Mouse (Mus musculus) neural tube, embryonic 12.5 days (tissue): ENCODE measurements at regions not wholly inside any gene's neighbourhood (a gene's known extent, or its start where the extent isn't known, plus 50 kb on each side); places are given as distances from the start of the nearest gene placed in this dataset.

Experiments used
- ATAC-seq: fragments of 200-750 bp; cut with Nextera tagmentation; 2 replicates; pipeline ENCODE4 v1.8.0; 2017; ENCODE audit warnings: low read depth, mild to moderate bottlenecking, moderate TSS enrichment, moderate library complexity; ENCODE audit not compliant: low FRiP score
- H3K27ac ChIP-seq: fragments of 300-500 bp; sonication (generic); 2 replicates; pipeline ENCODE4 v1.5.1; 2016
- H3K27me3 ChIP-seq: fragments of 300-500 bp; sonication (generic); replicated peaks from 2 replicates; pipeline ENCODE4 v1.6.1; 2016; ENCODE audit warnings: mild to moderate bottlenecking
- H3K36me3 ChIP-seq: fragments of 300-500 bp; sonication (generic); 2 replicates; pipeline ENCODE4 v1.6.1; 2016; ENCODE audit warnings: mild to moderate bottlenecking
- H3K4me1 ChIP-seq: fragments of 300-500 bp; sonication (generic); 2 replicates; pipeline ENCODE4 v1.6.1; 2016
- H3K4me2 ChIP-seq: fragments of 300-500 bp; sonication (generic); replicated peaks from 2 replicates; pipeline ENCODE4 v1.6.1; 2016; ENCODE audit warnings: mild to moderate bottlenecking
- H3K4me3 ChIP-seq: fragments of 300-500 bp; sonication (generic); 2 replicates; pipeline ENCODE4 v1.5.1; 2016
- H3K9ac ChIP-seq: fragments of 300-500 bp; sonication (generic); 2 replicates; pipeline ENCODE4 v1.6.1; 2016; ENCODE audit warnings: mild to moderate bottlenecking
- H3K9me3 ChIP-seq: fragments of 300-500 bp; sonication (generic); 2 replicates; pipeline ENCODE4 v1.6.1; 2016; ENCODE audit warnings: mild to moderate bottlenecking
- WGBS: fragments of 180-500 bp; shearing (Covaris S2); methylation state at CpG from one replicate; pipeline ENCODE4 v1.1.7; 2016; 5-methylcytosine and 5-hydroxymethylcytosine counted together

DNA sequence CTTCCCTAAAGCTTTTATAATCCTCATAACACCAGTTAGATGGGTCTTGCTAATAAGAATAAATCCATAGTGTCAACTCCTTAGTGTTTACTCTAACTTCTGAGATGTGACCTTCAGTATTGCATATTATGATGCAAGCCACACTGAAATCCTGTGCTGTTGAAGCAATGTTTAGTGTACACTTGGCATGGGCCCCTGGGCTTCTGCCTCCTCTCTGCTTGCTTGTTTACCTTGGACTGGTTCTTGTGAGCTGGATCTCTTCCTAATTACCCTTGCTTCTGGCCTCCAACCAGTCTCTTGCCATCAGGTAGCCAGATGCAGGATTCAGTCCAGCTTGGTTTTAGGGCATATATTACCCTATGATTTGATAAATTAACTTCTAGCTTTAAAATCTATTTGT is 57.0 kb downstream of the Rgs2 start:
- Histone ChIP-seq H3K4me2 (no peak overlapping the region), H3K4me3 (no peak overlapping the region), H3K4me1 (no peaks in the 10 kb centered on the region), H3K9me3 (no peaks in the 10 kb centered on the region), H3K9ac (no peak overlapping the region), H3K27ac (no peak overlapping the region), H3K27me3 (no peaks in the 10 kb centered on the region), H3K36me3 (no peaks in the 10 kb centered on the region)
- no peak for ATAC-seq

DNA sequence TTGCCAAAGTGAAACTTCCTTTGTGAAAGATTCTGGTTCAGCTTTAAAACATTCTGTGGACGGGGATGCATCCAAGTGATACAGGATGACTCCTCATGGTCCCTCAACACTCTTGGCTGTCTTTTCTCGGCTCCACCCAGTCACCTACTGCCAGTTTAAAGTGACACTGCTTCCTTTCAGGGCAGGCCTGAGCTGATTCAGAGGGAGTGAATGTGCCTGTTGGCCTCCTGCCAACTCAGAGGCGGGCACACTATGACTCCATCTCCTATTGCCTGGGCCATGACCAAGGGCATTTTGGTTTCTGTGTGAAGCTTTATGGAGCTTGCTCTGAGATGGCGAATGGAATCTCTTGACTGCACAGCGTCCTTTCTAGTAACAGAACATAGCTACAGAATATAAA is 62.5 kb downstream of the Rgs2 start:
- Histone ChIP-seq H3K4me3 (no peak overlapping the region), H3K4me1 (no peaks in the 10 kb centered on the region; the same call in 1 of the 2 replicates), H3K36me3 (no peaks in the 10 kb centered on the region), H3K9me3 (no peaks in the 10 kb centered on the region), H3K4me2 (no peak overlapping the region), H3K9ac (no peak overlapping the region), H3K27ac (no peak overlapping the region), H3K27me3 (no peaks in the 10 kb centered on the region)
- ATAC-seq, result peak; percentile 85
- 61% methylated on average over 5 of the region's 5 CpGs for WGBS

DNA sequence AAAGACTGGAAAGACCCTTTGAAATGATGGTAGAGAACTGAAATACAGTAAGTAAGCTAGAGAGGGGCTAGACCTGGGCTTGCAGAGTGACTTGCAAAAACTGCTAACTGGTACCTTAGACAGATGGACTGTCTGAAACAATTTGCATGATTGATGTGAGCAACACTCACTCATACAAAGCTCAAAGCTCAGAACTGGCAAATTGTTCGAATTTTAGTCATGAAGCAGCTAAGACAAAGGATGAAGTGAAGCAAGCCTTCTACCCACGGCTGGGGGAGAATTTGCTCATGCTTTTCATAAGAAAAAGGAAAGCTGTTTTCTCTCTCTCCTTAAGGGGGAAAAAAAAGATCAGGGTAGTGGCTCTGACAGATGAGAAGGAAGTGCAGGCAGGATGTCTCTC is 64.5 kb downstream of the Rgs2 start:
- Histone ChIP-seq H3K4me1 (no peaks in the 10 kb centered on the region; the same call in 1 of the 2 replicates), H3K9ac (no peak overlapping the region), H3K9me3 (no peaks in the 10 kb centered on the region), H3K27me3 (no peaks in the 10 kb centered on the region), H3K36me3 (no peaks in the 10 kb centered on the region), H3K4me2 (no peak overlapping the region), H3K4me3 (no peak overlapping the region), H3K27ac (no peak overlapping the region)
- ATAC-seq, result no peak
- 67% methylated on average over 2 of the region's 2 CpGs for WGBS

DNA sequence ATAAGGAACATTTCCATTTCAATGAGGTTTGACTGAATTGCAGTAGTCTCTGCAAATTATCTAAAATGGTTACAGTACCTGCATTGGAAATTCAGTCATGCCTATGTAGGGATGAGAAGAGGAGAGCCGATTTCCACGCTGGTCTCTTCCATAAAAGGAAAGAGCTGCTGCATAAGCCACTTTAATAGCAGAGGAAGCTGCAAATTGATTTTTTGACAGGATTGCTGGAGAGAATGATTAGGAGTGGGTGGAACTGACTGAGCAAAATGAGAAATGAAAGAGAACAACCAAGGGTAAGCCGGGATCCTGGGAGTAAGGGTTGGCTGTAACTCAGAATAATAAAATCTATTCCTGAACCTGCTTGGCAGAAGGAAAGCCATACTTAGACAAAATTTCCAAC is 65.4 kb downstream of the Rgs2 start:
- Histone ChIP-seq H3K27me3 (no peaks in the 10 kb centered on the region), H3K27ac (no peak overlapping the region), H3K4me1 (no peaks in the 10 kb centered on the region; the same call in 1 of the 2 replicates), H3K9ac (no peak overlapping the region), H3K9me3 (no peaks in the 10 kb centered on the region), H3K4me2 (no peak overlapping the region), H3K36me3 (no peaks in the 10 kb centered on the region), H3K4me3 (no peak overlapping the region)
- ATAC-seq, result no peak
- 72% methylated on average over 3 of the region's 3 CpGs for WGBS

DNA sequence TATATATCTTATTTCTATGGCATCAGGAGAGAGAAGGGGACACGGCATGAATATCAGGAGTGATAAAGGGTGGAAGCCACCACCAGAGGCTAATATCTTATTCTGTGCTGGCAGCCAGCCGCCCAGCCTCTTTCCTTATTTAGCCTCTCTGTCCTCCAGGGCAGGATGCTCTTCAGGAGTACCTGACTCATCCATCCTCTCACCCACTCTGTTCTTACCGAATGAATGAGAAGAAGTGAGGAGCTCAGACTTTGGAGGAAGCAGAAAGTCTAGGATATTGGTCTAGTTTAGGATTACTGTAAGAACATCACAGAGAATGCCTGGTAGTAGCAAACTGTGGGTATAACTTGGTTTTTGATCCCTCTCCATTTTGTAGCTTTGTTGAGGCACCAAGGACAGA is 73.2 kb downstream of the Rgs2 start:
- Histone ChIP-seq H3K9me3 (no peaks in the 10 kb centered on the region), H3K36me3 (no peaks in the 10 kb centered on the region)
- 77% methylated on average over 3 of the region's 3 CpGs for WGBS

DNA sequence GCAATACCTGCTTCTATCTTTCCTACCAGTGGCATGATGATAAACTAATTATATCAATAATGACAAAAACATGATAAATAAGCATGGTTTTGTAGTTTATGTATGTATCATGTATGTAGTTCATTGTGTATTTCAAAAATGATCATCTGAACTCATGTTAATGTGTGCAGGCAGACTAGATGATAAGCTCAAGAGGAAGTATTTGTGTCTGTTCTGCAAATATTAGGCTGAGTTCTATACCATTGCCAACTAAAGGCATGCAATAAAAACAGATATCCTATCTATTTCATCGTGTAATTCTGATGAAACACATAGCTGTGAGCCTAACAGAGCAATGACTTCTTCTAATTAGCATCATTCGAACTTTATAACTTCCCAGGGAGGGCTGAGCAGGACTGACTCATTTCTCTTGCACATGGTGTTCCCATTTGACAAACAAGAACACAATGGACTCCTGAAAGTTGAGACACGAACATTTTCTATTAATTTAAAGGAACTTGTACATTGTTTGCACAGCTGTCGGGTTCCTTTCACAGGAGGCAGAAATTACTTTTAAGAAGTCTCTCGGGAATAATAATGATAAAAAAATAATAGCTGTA is 74.3 kb downstream of the Rgs2 start:
- Histone ChIP-seq H3K36me3 (no peaks in the 10 kb centered on the region), H3K4me3 (no peak overlapping the region), H3K27ac (no peak overlapping the region), H3K27me3 (no peaks in the 10 kb centered on the region), H3K9me3 (no peaks in the 10 kb centered on the region), H3K9ac (no peak overlapping the region), H3K4me2 (no peak overlapping the region), H3K4me1 (no peaks in the 10 kb centered on the region)
- 62% methylated on average over 5 of the region's 5 CpGs for WGBS
- no peak for ATAC-seq

More for the DNA sequence above, 73.2 kb downstream of the Rgs2 start:
- Histone ChIP-seq H3K27ac (no peak overlapping the region), H3K4me3 (no peak overlapping the region), H3K27me3 (no peaks in the 10 kb centered on the region), H3K4me1 (no peaks in the 10 kb centered on the region), H3K9ac (no peak overlapping the region), H3K4me2 (no peak overlapping the region)
- no peak for ATAC-seq

DNA sequence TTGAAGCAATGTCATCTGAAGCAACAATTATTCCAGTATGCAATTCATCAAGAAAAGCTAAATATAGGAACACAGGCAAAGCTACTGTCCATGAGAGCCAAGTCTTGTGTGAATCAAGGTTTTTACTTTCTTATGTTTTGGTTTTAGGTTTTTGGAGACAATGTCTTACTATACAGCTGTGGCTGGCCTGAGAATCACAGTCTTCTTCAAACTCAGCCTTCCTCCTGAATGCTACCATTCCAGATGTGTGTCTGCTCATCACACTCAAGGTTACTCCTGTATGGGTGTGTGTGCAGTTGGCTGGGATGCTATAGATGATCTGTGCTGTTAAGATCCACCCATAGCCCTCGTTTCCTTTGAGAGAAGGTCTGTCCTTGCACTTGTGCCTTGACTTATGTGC is 81.5 kb downstream of the Rgs2 start:
- Histone ChIP-seq H3K9ac (no peak overlapping the region), H3K4me2 (no peak overlapping the region), H3K9me3 (no peaks in the 10 kb centered on the region), H3K4me1 (peaks cover 8% of the 10 kb centered on the region), H3K27ac (no peak overlapping the region), H3K36me3 (no peaks in the 10 kb centered on the region), H3K27me3 (no peaks in the 10 kb centered on the region), H3K4me3 (no peak overlapping the region)
- no peak for ATAC-seq
- WGBS, result 56% methylated on average over 1 of the region's 1 CpGs

DNA sequence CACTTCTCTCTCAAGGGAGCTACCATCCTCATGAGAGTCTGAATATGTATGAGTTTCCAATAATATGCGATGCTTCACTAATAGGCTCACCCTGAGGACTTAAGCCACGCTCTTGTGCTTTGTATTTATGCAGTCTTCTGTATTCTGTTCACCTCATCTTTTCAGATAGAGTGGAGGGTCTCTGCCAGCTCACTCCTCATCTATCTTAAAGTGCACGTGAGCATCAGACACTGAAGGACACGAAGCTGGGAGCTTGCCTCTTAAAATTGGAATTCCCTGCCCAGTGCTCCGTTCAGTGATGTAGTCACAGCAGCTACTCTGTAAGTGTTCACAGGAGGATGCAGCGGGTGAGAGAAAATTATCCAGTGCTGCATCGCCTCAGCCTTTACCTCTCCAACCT is 83.7 kb downstream of the Rgs2 start:
- no peaks in the 10 kb centered on the region for H3K27me3 ChIP-seq
- H3K9me3 ChIP-seq, result no peaks in the 10 kb centered on the region
- H3K9ac ChIP-seq, result no peak overlapping the region
- no peaks in the 10 kb centered on the region for H3K36me3 ChIP-seq
- no peak overlapping the region for H3K4me3 ChIP-seq
- peaks cover 8% of the 10 kb centered on the region for H3K4me1 ChIP-seq
- ATAC-seq, result no peak
- WGBS, result 31% methylated on average over 7 of the region's 7 CpGs
- 0 out of 2 replicates have a peak overlapping the region, but pooled peaks have one; percentile 14 for H3K4me2 ChIP-seq
- no peak overlapping the region for H3K27ac ChIP-seq

DNA sequence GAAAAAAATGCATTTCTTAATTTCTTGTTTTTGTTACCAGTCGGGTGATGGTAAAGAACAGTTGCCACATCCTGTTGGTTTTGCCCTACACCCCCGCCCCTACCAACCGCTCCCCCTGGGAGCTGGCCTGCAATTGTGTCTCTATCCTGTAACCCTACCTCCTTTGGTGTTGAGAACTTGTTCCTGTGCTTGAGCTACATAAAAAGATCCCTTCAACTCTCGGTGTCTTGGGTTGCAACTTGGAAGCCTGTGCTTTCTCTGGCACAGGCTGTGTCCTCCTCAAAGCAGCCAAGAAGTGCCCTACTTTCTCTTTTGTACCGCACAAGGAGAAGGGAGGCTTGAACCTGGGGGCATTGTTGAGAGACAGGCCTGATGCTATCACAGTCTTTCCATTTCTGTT is 85.0 kb downstream of the Rgs2 start:
- Histone ChIP-seq H3K4me2 (no peak overlapping the region), H3K4me3 (no peak overlapping the region), H3K36me3 (no peaks in the 10 kb centered on the region), H3K27me3 (no peaks in the 10 kb centered on the region), H3K4me1 (peaks cover 8% of the 10 kb centered on the region), H3K9ac (no peak overlapping the region), H3K9me3 (no peaks in the 10 kb centered on the region), H3K27ac (no peak overlapping the region)
- no peak for ATAC-seq
- 81% methylated on average over 5 of the region's 5 CpGs for WGBS

DNA sequence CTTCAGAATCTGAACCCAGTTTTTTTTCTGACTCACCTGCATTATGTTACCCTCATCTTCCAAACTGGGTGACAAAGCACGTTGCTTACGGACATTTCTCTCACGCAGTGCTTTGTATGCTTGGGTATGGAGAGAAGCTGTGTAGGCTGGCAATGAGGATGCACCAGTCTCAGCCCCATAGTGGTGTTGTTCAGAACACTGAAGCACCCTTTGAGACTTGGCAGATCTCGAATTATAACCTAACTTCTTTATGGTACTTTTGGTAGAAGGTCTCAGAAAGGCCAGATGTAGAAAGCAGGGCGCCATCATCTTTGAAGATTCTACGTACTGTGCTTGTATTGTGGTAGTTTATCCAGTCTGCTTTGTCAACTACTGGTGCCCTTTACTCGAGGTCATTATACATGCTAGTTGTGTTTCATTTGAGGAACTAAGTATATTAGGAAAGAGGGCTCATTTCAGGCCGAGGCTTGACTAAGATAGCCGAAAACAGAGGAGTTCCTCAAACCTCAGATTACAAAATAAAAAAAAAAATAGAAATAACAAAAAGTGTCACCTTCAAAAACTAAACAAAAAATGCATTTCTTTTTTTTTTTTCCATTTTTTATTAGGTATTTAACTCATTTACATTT is 85.7 kb downstream of the Rgs2 start:
- Histone ChIP-seq H3K36me3 (no peaks in the 10 kb centered on the region), H3K4me2 (no peak overlapping the region), H3K9me3 (no peaks in the 10 kb centered on the region), H3K9ac (no peak overlapping the region), H3K27ac (no peak overlapping the region), H3K4me3 (no peak overlapping the region), H3K4me1 (peaks cover 8% of the 10 kb centered on the region), H3K27me3 (no peaks in the 10 kb centered on the region)
- WGBS, result 89% methylated on average over 9 of the region's 9 CpGs
- no peak for ATAC-seq

DNA sequence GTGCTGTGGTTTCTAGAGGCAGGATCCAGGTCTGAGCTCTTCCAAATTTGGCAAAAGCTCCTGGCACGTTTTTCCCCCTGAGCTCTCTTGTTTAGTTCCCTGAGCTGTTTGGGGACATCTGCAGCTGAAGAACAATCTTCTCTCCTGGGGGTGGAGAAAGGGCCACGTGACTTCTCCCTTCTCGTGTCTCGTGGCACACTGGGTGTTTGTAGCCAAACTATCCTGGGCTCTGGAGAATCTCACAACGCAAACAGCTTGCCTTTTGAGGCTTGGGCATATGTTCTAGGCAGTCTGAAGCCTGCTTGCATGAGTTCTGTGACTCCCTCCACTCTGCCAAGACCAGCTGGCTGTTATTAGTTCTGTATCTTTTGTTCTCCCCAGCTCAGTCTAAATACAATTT is 86.3 kb downstream of the Rgs2 start:
- no peaks in the 10 kb centered on the region for H3K36me3 ChIP-seq
- no peaks in the 10 kb centered on the region for H3K9me3 ChIP-seq
- H3K4me1 ChIP-seq, result peaks cover 8% of the 10 kb centered on the region
- WGBS, result 75% methylated on average over 5 of the region's 5 CpGs
- ATAC-seq, result no peak
- H3K9ac ChIP-seq, result no peak overlapping the region
- H3K4me2 ChIP-seq, result no peak overlapping the region
- no peak overlapping the region for H3K4me3 ChIP-seq
- H3K27me3 ChIP-seq, result no peaks in the 10 kb centered on the region
- no peak overlapping the region for H3K27ac ChIP-seq

DNA sequence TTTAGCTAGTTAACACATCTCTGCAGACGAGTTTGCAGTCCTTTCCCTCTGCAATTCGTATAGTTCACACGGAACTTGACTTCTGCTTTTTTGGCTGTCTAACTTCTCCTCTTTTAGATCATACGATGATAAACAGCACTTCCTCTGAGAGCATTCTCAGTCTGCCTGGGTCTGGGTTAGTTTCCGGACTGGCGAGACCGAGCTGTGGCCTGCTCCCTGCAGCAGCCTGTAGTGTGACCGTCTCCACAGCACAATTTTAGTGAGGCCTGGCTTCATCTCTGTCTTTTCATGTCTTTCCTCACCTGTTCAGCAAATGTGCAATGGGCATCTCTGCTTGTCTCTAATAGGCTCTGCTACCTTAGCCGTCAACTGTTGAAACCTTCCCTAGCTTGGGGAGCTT is 87.4 kb downstream of the Rgs2 start:
- H3K9me3 ChIP-seq, result no peaks in the 10 kb centered on the region
- ATAC-seq, result no peak
- 91% methylated on average over 9 of the region's 9 CpGs for WGBS
- H3K36me3 ChIP-seq, result no peaks in the 10 kb centered on the region
- no peak overlapping the region for H3K4me3 ChIP-seq
- H3K4me2 ChIP-seq, result no peak overlapping the region
- no peak overlapping the region for H3K9ac ChIP-seq
- no peak overlapping the region for H3K27ac ChIP-seq
- H3K27me3 ChIP-seq, result no peaks in the 10 kb centered on the region
- peaks cover 8% of the 10 kb centered on the region for H3K4me1 ChIP-seq

DNA sequence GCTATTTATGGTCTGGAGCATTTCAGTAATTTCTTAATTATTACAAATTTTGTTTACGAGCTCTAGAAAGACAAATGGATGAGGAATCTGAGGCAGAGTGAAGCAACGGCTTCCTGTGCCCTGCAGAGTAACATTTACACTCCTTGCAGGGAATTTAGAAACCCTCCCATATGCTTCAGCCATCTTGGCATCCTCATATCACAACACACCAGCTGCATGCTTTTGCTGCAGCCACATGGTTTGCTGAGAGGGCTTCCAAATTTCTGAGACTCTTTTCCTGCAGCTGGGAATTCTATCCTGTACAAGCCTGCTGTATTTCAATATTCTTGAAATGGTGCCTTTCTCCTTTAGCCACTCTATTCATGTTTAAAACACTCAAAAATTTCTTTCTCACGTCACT is 91.4 kb downstream of the Rgs2 start:
- Histone ChIP-seq H3K27ac (no peak overlapping the region), H3K4me3 (no peak overlapping the region), H3K4me2 (no peak overlapping the region), H3K36me3 (no peaks in the 10 kb centered on the region), H3K4me1 (no peaks in the 10 kb centered on the region; the same call in 1 of the 2 replicates), H3K27me3 (no peaks in the 10 kb centered on the region), H3K9me3 (no peaks in the 10 kb centered on the region), H3K9ac (no peak overlapping the region)
- WGBS, result 83% methylated on average over 3 of the region's 3 CpGs
- ATAC-seq, result no peak
